Comparison of ENCODE assay signal across 8 mouse cellular contexts in genomic region chr2:166301161-166301560, GRCm38 (mm10).
DNase-seq lines count a peak whose midpoint lies in the region; ATAC-seq lines count a peak whose summit lies in the region.

No protein-coding gene starts in this region.

- no peak overlapping the region for H3K4me3 ChIP-seq in embryonic facial prominence, embryonic 10.5 days
- H3K4me3 ChIP-seq in stomach, embryonic 15.5 days (replicated peaks), result no peak overlapping the region
- no peak overlapping the region for H3K4me3 ChIP-seq in hindbrain, embryonic 10.5 days

- WGBS in embryonic facial prominence, embryonic 10.5 days, result 87% methylated on average over 9 of the region's 9 CpGs
- 54% methylated on average over 9 of the region's 9 CpGs for WGBS in stomach, embryonic 15.5 days
- WGBS in hindbrain, embryonic 10.5 days, result 85% methylated on average over 9 of the region's 9 CpGs

- H3K9me3 ChIP-seq in embryonic facial prominence, embryonic 10.5 days, result peaks cover 4% of the 10 kb centered on the region; the same call in 1 of the 2 replicates
- no peaks in the 10 kb centered on the region for H3K9me3 ChIP-seq in stomach, embryonic 15.5 days
- peaks cover 4% of the 10 kb centered on the region; the same call in 1 of the 2 replicates for H3K9me3 ChIP-seq in hindbrain, embryonic 10.5 days

- peak overlapping the region; percentile 48; the same call in 1 of the 2 replicates for H3K27ac ChIP-seq in embryonic facial prominence, embryonic 10.5 days (replicated peaks)
- peak overlapping the region; percentile 37; the same call in 1 of the 2 replicates for H3K27ac ChIP-seq in stomach, embryonic 15.5 days
- H3K27ac ChIP-seq in hindbrain, embryonic 10.5 days, result no peak overlapping the region

- H3K27me3 ChIP-seq in embryonic facial prominence, embryonic 10.5 days (replicated peaks; ENCODE audit: low read depth, poor library complexity, severe bottlenecking), result no peaks in the 10 kb centered on the region
- no peaks in the 10 kb centered on the region for H3K27me3 ChIP-seq in stomach, embryonic 15.5 days (replicated peaks)
- H3K27me3 ChIP-seq in hindbrain, embryonic 10.5 days (ENCODE audit: insufficient read depth, poor library complexity, severe bottlenecking), result peaks cover 29% of the 10 kb centered on the region

- peaks cover 29% of the 10 kb centered on the region for H3K4me1 ChIP-seq in embryonic facial prominence, embryonic 10.5 days
- peaks cover 14% of the 10 kb centered on the region; the same call in 1 of the 2 replicates for H3K4me1 ChIP-seq in stomach, embryonic 15.5 days
- peaks cover 25% of the 10 kb centered on the region for H3K4me1 ChIP-seq in hindbrain, embryonic 10.5 days (replicated peaks)

- peak; percentile 21 for DNase-seq in cerebellum, adult 11-12 months
- DNase-seq in cerebellum, postnatal 4 days (ENCODE audit: low spot score in 2 of 2), result no peak
- peak; percentile 96 for DNase-seq in Muller cell, postnatal 12 days (ENCODE audit: inconsistent ontology term)
- no peak for DNase-seq in embryonic facial prominence, embryonic 10.5 days (ENCODE audit: low spot score)
- DNase-seq in kidney, postnatal 36 days, result peak; percentile 80 to 88
- no peak for DNase-seq in retina, postnatal 1 day
- DNase-seq in hindbrain, embryonic 10.5 days (ENCODE audit: low spot score), result no peak

- no peak for ATAC-seq in stomach, embryonic 15.5 days (ENCODE audit: insufficient read depth, low FRiP score, low read depth)

- no peak overlapping the region for H3K9ac ChIP-seq in stomach, embryonic 15.5 days

- H3K4me2 ChIP-seq in stomach, embryonic 15.5 days, result no peak overlapping the region

- no peaks in the 10 kb centered on the region for H3K36me3 ChIP-seq in embryonic facial prominence, embryonic 10.5 days (replicated peaks)
- no peaks in the 10 kb centered on the region for H3K36me3 ChIP-seq in stomach, embryonic 15.5 days
- no peaks in the 10 kb centered on the region for H3K36me3 ChIP-seq in hindbrain, embryonic 10.5 days

Comparison
In these comparisons a context has a peak if more than half of its experiments do, and no peak if none do; other contexts are left out.
1. DNase-seq: peak in cerebellum, adult 11-12 months (single experiment), Muller cell, postnatal 12 days (single experiment) and kidney, postnatal 36 days (2 of 2); none in cerebellum, postnatal 4 days (0 of 2), embryonic facial prominence, embryonic 10.5 days (single experiment), retina, postnatal 1 day (single experiment) and hindbrain, embryonic 10.5 days (single experiment).